Mouse (Mus musculus) adrenal gland (tissue): Measurements from ENCODE around the gene Ip6k1.
"Not testable (repeated sequence)": the region's sequence is repeated elsewhere in the genome, so short reads cannot be mapped to it uniquely, and the experiment has no call there.

Source experiments
- intact Hi-C: fragments of 180-260 bp; cut with DNase I; formaldehyde crosslinking; loops from one replicate; pipeline ENCODE4 v1.15.1; 2025

Gene Ip6k1

DNA sequence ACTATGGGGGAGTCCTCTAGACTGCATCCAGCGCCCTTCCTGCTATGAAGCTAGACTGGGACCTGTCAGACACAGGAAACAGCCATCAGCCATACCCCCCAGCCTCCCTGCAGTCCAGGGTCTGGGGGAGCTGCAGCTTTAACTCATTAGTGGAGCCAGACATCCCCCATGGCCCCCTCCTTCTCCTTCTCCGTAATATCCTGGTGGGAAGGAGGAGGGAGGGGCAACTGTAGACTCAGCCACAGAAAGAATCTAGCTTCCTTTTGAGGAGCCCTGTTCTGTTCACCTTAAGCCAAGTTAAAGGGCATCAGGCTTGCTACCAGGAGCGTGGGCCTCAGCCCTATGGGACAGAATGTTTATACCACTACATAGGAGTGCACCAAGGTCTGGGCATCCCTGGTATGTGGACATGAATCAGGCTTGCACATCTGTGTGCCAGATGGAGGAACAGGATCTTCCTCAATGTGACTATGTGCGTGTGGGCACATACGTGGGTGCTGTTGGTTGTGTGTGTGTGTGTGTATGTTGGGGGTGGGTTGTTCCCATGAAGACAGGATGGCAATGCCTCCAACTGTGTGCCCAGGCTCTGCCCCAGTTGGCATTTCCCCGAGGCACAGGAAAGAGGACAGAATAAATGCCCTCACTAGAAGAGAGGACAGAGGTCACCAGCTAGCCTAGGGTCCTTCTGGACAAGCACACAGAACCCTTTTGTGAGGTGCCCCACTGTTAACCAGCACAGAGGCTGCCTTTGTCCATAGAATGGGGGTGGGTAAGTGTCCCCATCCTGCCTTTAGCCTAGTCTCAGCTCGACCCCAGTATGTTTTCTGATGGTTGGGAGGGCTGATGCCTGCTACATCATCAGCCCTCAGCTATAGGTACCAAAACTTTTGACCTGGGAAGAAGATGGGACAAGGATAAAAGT, 20.4 kb upstream of the Ip6k1 start:
- intact Hi-C loops: no loop called here

DNA sequence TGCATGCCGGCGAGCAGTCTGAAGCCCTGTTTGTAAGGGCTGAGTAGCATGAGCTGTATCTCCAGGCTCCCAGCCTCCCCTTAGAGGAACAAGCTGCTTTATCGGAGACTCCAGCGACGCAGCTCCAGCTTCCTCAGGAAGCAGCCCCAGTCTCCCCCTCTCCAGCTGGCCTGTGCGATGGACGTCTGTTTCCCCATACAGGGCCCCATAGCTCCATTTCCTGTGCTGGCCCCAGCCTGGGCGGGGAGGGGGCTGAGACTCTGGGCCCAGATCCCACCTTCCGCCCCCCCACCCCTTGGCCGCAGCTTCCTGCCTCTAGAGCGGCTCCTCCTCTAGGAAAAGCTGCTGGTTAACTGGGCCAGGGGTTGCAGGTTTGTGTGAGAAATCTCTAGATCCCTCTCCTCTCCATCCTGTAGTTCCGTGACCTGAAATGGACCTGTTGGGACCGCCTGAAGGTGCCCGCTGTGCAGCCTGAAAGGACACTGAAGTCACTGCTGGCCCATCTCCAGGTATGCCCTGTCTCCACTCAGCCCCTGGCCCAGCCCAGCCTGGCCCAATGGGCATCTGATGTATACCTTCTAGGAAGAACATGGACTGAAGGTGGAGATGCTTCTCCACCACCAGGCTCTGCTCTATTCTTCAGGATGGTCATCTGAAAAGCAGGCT, 19.5 kb upstream of the Ip6k1 start, which contains the start of gene Gm20661:
Gene Gm20661 (plus strand): TSS at position 378 of the 666 bp plus-strand sequence.
- intact Hi-C loops: no loop called here

DNA sequence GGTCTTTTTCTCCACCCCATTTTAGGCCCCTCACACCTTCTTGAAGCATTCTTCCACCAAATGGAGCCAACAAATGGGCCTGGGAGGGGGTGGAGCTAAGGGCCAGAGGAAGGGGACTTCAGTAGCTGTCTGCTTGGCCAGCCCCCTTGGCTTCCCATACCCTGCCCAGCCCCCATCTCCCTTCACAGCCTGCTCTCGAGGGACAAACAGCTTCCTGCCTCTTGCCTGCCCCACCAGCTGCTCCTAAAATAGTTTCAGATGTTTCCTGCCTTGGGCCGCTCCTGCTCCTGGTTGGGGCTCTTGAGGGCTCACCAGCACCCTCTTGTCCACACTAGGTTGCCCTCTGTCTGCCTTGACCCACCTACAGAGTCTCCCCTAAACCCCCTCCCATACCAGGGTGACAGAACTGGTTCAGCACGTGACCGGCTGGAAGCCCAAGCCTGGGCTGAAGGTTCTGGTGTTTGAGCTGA, 18.8 kb upstream of the Ip6k1 start:
- intact Hi-C loops: no loop called here

DNA sequence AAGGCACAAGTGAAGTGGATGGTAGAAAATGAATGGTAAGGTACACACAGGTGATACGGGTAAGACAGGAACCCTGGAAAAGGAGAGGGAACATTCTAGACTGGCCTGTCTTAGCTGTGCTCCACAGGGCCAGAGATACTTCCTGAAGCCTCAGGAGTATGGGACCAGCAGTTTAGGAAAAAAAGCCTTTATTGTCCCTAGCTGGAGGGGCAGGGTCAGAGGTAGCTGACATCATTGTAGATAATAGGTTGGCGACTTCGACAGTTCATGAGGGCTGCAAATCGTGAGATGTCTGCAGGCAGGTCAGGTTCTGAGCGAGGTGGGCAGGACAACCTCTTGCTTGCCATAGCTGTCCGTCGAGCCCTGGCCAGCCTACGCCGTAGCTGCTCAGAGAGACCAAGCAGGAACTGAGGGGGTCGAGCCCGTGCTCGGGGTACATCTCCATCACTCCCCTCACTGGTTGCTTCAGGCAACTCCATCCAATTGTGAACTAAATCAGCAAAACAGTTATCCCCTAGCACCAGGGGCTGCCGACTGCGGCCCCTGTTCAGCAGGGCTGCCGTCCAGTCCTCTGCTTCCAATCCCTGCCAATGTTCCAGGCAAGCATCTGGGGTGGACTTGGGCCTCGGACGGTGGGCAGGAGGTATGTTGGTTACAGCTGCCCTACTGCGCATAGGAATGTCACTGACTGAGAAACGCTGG, 18.1 kb upstream of the Ip6k1 start:
- intact Hi-C loops: no loop called here

DNA sequence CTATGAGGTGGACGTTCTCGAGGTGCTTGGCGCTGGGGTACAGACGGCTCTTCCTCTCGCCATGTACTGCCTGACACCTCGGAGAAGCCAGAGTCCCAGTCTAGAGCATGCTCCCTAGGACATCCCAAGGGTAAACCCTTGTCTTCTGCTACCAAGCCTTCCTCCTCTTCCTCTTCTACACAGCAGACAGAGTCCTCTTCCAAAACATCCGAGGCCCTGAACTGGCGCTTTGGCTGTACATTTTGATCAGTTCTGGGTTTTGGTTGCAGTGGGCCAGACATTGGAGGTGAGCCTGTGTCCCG, 17.6 kb upstream of the Ip6k1 start:
- intact Hi-C loops: no loop called here

DNA sequence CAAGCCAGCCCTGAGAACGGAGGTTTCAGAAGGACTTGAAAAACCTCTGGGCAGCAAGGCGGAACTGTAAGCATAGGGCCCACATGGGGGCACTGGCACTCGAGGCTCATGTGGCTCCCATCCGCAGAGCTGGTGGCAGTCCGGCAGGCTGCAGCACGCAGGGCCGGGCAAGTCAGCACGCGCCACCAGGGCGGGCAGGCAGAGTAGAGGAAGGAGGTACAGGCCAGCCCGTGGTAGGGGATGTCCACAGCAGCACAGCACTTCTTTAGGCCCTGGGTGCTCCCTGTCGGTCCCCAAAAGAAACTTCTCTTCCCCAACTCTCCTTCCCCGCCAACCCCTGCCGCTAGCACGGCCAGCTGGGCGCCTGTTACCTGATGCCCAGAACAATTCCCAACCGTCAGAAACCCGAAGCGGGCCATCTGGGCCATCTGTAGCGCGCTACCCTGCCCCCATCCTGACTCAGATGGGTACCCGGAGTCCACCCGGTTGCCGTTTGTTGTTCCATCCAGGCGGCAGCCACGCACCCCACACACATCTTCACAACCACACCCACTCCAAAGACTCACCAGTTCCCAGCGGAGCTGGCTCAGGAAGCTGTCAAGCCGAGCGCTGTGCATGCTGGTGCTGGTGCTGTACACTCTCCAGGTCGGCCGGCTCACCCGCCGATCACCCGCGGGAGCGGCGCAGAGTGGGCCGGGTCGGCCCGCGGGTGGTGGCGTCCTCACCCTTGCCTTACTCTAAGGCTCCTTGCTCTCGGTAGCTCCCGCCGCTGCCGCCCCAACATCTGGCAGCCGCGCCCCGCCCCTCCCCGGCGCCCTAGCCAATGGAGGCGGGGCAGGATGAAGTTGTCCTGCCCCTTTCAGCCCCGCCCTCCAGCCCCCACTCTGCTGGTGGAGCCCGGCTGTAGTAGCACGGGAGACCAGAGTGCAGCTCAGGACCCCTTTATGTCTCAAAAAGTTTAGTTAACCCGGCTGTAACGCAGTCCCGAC, 16.9 kb upstream of the Ip6k1 start, which contains the start of gene Inka1:
Gene Inka1 (minus strand): TSS at position 749 of the 989 bp plus-strand sequence.
- intact Hi-C loops: loop anchor here (2.0 kb wide), 1 partner anchor 23 kb away; no protein-coding TSS in a partner anchor

DNA sequence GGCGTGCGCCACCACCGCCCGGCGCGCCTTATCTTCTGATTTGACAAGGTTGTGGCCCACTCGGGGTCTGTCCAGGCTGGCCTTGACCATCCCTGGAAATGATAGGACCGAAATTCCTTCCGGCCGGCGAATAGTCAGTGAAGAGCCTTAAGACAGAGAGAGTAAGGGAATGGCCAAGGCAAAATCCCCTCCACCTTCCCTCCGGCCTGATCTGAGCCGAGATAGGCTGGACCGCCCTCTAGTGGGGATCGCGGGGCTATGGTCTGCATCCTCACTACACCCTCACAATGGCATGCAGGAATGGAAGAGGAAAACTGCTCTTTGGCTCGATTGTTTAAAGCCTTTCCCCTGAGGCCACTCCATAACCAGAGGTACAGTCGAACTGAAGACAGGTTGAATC, 15.9 kb upstream of the Ip6k1 start:
- intact Hi-C loops: loop anchor here (2.0 kb wide), 1 partner anchor 24 kb away; no protein-coding TSS in a partner anchor

DNA sequence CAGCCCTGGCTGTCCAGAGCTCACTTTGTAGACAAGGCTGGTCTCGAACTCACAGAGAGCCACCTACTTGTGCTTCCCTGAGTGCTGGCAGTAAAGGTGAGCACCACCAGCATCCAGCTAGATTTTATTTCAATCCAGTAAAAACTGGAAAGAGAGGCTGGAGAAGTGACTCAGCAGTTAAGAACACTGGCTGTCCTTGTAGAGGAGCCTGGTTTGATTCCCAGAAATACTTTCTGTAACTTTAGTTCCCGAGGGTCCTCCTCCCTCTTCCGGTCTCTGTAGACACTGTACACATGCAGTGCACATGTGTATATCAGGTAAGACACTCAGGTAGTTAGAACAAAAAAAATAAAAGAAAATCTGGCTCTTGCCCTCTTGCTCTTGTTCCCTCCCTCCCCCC, 14.4 kb upstream of the Ip6k1 start:
- intact Hi-C loops: loop anchor here (2.0 kb wide), 1 partner anchor 25 kb away; no protein-coding TSS in a partner anchor

DNA sequence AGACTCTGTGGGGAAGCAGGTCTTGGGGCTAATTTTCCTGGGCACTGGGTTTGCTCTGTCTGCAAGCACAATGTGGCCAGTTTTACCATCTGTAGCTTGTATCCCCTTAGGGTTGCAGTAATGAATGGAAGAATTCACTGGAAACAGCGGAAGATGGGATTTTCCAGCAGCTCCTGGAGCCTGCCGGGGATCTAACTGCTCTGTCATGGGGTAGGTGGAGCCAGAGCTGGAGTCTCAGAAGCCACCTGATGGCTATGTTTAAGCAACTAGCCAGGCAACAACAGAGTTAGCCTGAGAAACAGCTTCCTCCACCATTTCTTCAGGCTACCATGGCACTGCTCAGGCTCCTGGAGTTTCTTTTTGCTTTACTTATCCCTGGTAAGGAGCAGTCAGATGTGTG, 10.1 kb upstream of the Ip6k1 start, which contains the start of gene Cdhr4:
Gene Cdhr4 (plus strand): TSS at position 301 of the 400 bp plus-strand sequence.
- intact Hi-C loops: no loop called here

DNA sequence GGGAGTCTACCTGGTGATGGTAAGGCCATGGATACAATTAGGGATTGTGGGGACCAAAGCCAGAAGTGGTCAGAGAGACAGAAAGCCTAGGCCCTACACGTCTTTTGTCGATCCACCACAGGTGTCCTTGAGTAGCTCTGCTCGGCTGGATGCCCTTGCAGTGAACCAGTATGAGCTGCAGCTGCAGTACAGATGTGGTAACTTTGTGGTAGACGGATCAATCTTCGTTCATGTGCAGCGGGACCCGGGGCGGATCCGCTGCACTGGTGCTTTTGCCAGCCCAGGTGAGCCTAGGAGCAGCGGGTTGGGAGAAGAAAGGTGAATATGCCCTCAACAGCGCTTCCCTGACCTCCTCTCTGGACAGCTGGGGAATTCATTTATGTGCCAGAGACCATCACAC, 9.3 kb upstream of the Ip6k1 start:
- intact Hi-C loops: no loop called here

DNA sequence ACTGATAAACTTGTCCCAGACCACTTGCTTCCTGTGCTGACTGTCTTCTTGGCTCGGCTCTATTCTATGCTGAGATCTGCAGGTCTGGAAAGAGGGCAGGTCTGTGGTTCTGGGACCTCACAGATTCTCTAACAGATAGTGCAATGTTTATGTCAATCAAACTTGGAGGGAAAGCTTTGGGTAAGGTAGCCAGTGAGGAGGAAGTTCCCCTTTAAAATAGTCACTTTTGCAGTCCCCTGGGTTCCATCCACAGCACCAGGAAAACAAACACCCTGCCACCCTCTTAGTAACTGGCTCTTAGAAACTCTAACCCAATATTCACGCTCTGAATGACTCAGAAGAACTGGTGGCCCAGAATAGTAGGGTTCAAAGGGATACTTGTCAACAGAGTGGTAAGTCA, 7.8 kb upstream of the Ip6k1 start:
- intact Hi-C loops: no loop called here

DNA sequence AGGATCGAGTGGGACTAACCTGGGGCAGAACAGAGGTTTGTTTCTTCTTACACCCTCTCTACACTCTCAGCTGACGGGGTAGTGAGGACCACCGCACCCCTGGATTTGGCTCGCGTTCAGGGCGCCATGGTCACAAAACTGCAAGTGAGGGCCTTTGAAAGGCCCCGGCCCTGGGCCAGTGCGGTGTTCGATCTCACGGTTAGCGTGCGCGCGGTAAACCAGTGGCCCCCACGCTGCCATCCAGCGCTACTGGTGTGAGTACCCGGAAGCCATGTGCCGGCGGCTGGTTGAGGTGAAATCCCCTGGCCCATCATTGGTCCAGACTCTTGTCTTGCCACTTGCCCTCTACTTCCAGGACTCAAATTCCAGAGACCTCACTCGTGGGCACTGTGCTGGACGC, 6.8 kb upstream of the Ip6k1 start:
- intact Hi-C loops: no loop called here

DNA sequence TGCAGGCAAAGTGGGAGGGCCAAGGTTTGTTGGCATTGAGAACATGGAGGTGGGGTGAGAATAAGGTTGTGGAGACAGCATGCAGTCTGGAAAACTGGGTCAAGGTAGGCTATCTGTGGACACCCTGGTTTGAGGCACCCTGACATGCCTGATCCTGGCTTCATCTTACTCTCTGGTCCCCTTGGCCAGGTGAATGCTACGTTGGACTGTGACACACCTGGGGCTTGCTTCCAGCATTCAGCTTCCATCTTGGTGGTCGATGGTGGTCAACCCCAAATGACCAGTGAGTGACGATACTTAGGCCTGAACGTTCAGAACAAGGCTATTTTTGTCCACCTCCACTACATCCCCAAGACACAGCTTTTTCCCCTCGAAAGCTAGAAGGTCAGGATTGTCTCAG, 6.3 kb upstream of the Ip6k1 start, which contains the start of gene Gm20662:
Gene Gm20662 (plus strand): TSS at position 301 of the 400 bp plus-strand sequence.
- intact Hi-C loops: no loop called here

DNA sequence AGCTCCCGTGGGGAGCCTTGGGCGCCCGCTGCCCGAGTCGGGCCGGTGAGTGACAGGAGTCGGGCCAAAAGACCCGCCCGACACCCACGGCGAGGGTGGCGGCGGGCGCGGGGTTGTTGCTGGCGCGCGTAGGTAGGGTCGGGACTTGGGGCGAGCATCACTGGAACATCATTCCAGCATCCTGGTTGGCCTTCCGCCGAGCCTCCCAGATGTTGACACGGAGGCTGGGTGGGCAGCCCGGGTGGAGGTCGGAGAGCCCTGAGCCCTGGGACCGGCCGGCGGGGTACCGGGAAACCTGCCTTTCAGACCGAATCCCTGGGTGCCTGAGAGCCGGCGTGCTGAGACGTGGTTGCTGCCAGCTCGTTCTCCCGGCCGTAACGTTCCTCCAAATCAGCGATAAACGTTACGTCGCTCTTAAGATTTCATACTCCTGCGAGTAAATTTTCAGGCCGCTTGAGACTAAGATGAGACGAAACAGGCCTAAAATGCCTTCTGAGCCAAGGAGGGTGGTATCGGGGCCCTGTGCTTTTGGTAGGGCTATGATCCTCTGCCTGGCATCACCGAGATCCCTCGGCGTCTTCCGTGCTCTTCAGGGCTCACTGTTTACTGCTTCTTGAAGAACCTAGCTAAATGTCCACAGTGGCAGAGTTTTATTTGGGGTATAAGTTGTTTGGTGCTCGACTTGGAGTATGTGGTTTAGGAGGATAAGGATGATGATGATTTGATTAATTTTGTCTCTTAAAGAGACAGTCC, 653 bp downstream of the Ip6k1 start:
- intact Hi-C loops: loop anchor here (5.0 kb wide), 2 partner anchors 41 to 44 kb away; partner anchors contain the start of gene Gmppb

DNA sequence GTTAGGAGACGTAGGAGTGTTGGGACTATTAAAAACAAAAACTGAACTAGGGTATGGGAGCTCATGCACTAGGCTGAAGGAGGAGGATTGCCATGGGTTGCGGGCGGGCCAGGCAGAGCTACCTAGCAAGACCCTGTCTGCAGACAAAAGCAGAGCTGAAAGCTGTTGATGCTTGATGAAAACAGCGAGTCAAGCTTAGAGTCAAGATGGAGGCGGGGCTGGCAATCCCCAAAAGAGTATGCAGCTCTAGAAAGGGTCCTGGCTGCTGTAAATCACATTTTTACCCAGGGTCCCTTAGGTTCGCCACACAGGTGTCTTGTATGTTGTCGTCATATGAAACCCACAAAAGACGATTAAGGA, 1.2 kb downstream of the Ip6k1 start:
- intact Hi-C loops: loop anchor here (5.0 kb wide), 2 partner anchors 41 to 44 kb away; partner anchors contain the start of gene Gmppb

DNA sequence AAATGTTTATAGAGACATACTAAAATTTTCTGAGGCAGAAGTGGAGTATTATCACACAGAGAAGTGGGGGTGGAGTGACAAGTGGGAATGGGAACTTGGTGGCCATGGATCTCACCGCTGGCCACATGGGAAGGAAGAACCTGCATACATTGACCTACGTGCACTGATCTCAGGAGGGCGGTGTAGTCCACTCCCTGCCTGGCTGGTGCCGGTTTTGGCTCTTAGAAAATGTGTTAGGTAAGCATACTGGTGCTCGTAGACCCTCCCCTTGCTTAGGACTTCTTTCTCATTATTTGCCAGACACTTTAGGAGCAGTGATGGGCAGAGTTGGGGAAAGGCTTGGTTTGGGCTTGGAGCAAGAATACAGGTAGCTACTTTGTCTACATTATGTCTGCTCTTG, 5.7 kb downstream of the Ip6k1 start:
- intact Hi-C loops: no loop called here

DNA sequence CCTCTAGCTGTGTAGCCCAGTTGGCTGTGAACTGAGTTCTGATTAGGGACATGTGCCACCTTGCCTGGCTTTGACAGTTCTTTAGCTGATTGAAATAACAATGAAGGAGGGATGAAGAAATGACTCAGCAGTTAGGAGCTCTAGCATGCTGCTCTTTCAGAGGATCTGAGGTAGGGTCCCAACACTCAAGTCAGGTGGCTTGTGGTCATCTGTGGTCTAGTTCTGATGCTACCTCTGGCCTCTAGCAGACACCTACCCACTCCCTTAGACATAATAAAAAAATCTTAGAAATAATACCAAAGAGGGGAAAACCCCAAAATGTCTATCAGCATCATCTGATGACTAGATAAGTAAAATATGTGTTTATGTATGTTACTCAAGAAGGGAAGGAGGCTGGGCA, 8.1 kb downstream of the Ip6k1 start:
- intact Hi-C loops: no loop called here

DNA sequence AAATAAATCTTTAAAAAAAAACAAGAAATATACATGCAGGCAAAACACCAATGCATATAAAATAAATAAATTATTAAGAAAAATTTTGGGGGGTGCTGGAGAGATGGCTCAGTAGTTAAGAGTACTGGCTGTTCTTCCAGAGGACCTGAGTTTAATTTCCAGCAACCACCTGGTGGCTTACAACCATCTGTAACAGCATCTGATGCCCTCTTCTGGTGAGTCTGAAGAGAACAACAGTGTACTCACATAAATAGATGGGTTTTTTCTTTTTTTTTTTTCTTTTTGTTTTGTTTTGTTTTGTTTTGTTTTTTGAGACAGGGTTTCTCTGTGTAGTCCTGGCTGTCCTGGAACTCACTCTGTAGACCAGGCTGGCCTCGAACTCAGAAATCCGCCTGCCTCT, 11.3 kb downstream of the Ip6k1 start:
- intact Hi-C loops: not testable (repeated sequence)

DNA sequence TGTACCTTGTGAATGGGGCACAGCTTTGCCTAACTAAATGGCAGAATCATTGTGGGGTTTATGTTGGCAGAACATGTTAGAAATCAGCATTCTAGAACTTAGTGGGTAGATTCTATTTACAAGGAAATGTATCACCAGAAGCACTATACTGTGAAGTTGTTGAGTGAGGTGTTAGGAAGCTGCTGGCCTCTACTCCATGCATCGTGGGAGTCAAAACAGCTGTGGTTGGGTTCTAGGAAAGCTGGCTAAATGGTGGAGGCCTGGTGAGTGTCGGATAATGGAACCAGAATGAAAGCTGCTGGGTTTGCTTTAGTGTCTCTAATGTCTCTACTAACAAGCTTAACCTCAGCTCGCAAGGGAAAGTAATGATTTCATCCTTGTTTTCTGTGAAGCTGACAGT, 14.8 kb downstream of the Ip6k1 start:
- intact Hi-C loops: no loop called here

DNA sequence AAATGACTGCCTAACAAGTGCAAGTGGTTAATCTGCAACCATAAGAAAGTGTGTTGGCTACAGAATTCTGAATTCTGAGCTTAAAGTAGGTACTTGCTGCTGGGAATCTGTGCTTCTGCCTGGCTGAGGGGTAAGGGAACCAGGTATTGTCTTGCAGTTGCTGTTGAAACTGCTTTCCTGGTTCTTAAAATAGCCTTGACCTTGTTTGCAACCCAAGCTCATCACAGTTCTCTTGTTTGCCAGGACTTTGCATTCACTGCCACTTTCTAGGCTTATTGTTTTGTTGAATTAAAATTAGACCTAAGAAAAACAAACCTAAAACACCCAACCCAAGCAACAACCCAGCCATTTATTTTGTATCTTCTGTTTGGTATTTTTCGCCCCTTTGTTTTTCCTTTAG, 18.4 kb downstream of the Ip6k1 start:
- intact Hi-C loops: no loop called here
